Mouse (Mus musculus): ENCODE measurements at regions not wholly inside any gene's neighbourhood (a gene's known extent, or its start where the extent isn't known, plus 50 kb on each side); places are given as distances from the start of the nearest gene placed in this dataset.
A peak's percentile ranks its signal among the peaks of the same experiment; 100 is the strongest.

DNA sequence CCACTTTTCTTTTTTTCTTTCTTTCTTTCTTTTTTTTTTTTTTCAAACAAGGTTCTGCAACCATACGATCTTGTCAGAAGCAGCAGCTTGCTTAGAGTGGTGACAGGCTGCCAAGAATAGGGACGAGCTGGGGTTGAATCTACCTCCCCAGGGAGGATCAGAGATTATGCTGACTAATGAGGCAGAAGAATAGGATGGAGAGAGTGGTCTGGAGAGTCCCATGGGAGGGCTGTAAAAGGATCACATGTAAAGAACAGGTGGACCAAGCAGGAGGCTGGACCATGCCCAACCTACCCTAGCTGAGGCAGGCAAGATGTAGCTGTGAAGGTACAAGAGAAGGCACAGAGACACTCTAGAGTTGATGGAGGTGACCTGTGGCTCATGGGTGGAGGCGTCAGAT is 274.4 kb upstream of the Trpc7 start:
- no peaks in the 10 kb centered on the region for H3K4me1 ChIP-seq (replicated peaks)
- ATAC-seq (replicated peaks; ENCODE audit: insufficient number of reproducible peaks, insufficient read depth, low FRiP score, low read depth): no peak
- WGBS: 69% methylated on average over 3 of the region's 3 CpGs

DNA sequence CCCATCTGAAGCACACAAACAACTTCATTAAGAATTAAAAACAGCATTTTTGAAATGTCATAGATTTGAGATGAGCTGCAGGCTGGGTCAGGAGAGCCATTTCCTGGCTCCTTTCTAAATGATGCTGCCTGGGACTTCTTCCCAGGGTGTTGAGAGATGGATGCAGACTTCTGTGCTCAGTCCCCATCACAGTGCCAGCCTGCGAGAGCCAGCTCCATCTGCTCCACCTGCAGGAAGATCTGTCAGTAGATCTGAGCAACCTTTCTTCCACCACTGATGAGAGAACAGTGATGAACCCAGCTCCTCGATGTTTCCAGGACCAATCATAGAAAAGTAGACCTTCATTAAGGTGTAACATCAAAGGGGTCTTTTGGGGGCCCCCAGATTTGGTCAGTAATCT is 273.8 kb upstream of the Trpc7 start:
- H3K4me2 ChIP-seq: no peak overlapping the region
- H3K36me3 ChIP-seq: no peaks in the 10 kb centered on the region
- no peak overlapping the region for H3K27ac ChIP-seq
- no peaks in the 10 kb centered on the region for H3K9me3 ChIP-seq (replicated peaks)
- ATAC-seq (replicated peaks; ENCODE audit: insufficient number of reproducible peaks, insufficient read depth, low FRiP score, low read depth): no peak
- no peaks in the 10 kb centered on the region for H3K4me1 ChIP-seq (replicated peaks)
- no peak overlapping the region for H3K4me3 ChIP-seq
- no peak overlapping the region for H3K9ac ChIP-seq
- WGBS: 75% methylated on average over 2 of the region's 2 CpGs
- no peaks in the 10 kb centered on the region for H3K27me3 ChIP-seq

More for the DNA sequence above, 274.4 kb upstream of the Trpc7 start:
- H3K27ac ChIP-seq: no peak overlapping the region
- no peaks in the 10 kb centered on the region for H3K27me3 ChIP-seq
- H3K4me2 ChIP-seq: no peak overlapping the region
- H3K4me3 ChIP-seq: no peak overlapping the region
- H3K9me3 ChIP-seq (replicated peaks): no peaks in the 10 kb centered on the region
- H3K36me3 ChIP-seq: no peaks in the 10 kb centered on the region
- H3K9ac ChIP-seq: no peak overlapping the region

DNA sequence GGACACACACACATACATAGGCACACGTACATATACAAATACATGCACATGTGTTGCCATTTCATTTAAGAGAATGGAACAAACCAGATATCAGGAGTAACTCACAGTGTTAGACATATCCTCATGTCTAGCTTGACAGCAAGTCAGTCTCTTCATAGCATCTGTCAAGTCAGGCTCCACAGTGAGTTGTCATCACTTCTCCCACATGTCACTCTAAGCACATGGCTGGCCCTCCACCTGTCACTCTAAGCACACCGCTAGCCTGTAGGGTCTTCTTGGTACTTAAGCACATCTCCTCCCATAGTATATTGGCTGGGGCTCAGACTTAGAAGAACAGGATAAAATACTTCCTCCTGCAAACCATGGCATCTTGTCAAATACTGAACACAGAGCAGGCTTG is 269.6 kb upstream of the Trpc7 start:
- Histone ChIP-seq H3K4me3 (no peak overlapping the region), H3K4me1 (replicated peaks) (no peaks in the 10 kb centered on the region), H3K4me2 (no peak overlapping the region), H3K27ac (no peak overlapping the region), H3K9me3 (replicated peaks) (no peaks in the 10 kb centered on the region), H3K27me3 (no peaks in the 10 kb centered on the region), H3K9ac (no peak overlapping the region), H3K36me3 (no peaks in the 10 kb centered on the region)
- 68% methylated on average over 2 of the region's 2 CpGs for WGBS
- no peak for ATAC-seq (replicated peaks; ENCODE audit: insufficient number of reproducible peaks, insufficient read depth, low FRiP score, low read depth)

DNA sequence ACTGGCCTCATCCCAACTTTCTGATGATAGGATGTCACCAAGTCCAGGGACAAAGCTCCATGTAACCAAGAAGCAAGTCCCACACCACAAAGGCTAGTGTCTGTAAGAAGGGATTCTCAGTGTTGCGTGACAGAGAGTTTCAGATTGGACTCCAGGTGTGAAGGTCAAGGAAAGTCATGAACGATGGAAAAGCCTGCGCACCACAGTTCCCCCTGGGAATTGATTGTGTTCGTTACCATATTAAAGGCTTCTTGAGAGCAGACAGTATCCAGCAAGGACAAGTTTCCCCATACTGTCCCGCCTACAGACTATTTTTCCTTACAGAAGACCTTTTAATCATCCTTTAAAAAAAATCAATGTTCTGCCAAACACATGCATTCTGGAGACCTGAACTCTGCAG is 257.0 kb upstream of the Trpc7 start:
- Histone ChIP-seq H3K9me3 (replicated peaks) (no peaks in the 10 kb centered on the region), H3K27ac (no peak overlapping the region), H3K4me1 (replicated peaks) (no peaks in the 10 kb centered on the region), H3K4me3 (no peak overlapping the region), H3K9ac (no peak overlapping the region), H3K4me2 (no peak overlapping the region), H3K36me3 (no peaks in the 10 kb centered on the region), H3K27me3 (no peaks in the 10 kb centered on the region)
- WGBS: 73% methylated on average over 5 of the region's 5 CpGs
- no peak for ATAC-seq (replicated peaks; ENCODE audit: insufficient number of reproducible peaks, insufficient read depth, low FRiP score, low read depth)

DNA sequence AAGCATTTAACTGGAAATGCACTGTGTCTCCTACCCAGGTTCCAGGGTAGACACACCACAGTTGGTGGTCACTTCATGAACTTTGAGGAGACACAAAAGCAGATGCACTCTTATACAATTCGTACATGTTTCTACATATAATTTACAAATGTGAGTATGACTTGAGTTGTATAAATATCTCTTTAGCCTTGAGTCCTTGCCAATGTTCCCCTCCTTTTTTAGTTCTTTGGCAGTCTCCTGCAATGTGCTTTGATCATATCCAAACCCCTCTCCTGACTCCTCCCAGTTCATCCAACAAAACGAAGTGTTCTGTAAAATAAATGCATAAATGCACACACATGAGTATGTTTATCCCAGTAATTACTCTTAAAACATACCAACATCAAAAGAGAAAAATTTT is 251.8 kb upstream of the Trpc7 start:
- Histone ChIP-seq H3K27me3 (no peaks in the 10 kb centered on the region), H3K27ac (no peak overlapping the region), H3K4me3 (no peak overlapping the region), H3K9ac (no peak overlapping the region), H3K9me3 (replicated peaks) (no peaks in the 10 kb centered on the region), H3K36me3 (no peaks in the 10 kb centered on the region), H3K4me2 (no peak overlapping the region), H3K4me1 (replicated peaks) (no peaks in the 10 kb centered on the region)
- no peak for ATAC-seq (replicated peaks; ENCODE audit: insufficient number of reproducible peaks, insufficient read depth, low FRiP score, low read depth)
- 59% methylated on average over 2 of the region's 2 CpGs for WGBS

DNA sequence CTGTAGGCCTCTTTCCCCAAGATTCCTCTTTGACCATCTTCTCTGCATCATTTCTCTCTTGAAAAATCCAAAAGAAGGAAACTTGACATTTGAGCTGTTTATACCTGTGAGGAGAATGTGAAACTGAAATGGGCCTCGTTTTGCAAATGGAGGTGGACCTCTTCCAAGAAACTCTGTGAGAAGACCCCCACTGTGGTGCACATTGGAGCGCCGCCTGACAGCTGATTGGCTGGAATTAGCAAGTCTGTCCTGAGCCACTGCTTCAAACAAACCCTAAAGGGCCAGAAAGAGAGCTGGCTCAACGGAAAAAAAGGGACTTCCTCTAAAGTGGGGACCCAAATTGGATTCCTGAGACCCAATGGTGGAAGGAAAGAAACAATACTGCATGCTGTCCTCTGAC is 250.9 kb upstream of the Trpc7 start:
- Histone ChIP-seq H3K9me3 (replicated peaks) (no peaks in the 10 kb centered on the region), H3K36me3 (no peaks in the 10 kb centered on the region), H3K9ac (no peak overlapping the region), H3K4me2 (no peak overlapping the region), H3K27ac (no peak overlapping the region), H3K4me3 (no peak overlapping the region), H3K27me3 (no peaks in the 10 kb centered on the region), H3K4me1 (replicated peaks) (no peaks in the 10 kb centered on the region)
- WGBS: 56% methylated on average over 4 of the region's 4 CpGs
- no peak for ATAC-seq (replicated peaks; ENCODE audit: insufficient number of reproducible peaks, insufficient read depth, low FRiP score, low read depth)

DNA sequence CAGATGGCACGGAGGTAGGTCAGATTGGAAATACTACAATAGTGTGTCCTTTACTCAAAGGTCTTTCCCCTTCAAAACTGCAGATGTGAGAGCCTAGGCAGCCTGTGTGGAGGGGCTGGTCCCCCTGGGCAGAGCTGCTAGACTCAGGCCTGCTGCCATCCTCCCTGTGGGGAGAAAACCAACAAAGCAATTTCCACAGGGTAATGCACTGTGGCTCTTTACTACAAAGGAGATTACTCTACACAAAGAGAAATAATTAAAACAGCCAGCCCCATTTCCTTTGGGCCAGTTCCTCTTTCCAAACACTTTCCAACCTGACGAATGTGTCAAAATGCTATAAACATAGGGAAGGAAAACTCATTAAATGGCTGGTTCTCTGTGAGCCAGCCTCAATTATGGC is 250.0 kb upstream of the Trpc7 start:
- ATAC-seq (replicated peaks; ENCODE audit: insufficient number of reproducible peaks, insufficient read depth, low FRiP score, low read depth): no peak
- Histone ChIP-seq H3K9me3 (replicated peaks) (no peaks in the 10 kb centered on the region), H3K4me3 (no peak overlapping the region), H3K4me2 (no peak overlapping the region), H3K36me3 (no peaks in the 10 kb centered on the region), H3K27me3 (no peaks in the 10 kb centered on the region), H3K4me1 (replicated peaks) (no peaks in the 10 kb centered on the region), H3K9ac (no peak overlapping the region), H3K27ac (no peak overlapping the region)
- WGBS: 55% methylated on average over 2 of the region's 2 CpGs

DNA sequence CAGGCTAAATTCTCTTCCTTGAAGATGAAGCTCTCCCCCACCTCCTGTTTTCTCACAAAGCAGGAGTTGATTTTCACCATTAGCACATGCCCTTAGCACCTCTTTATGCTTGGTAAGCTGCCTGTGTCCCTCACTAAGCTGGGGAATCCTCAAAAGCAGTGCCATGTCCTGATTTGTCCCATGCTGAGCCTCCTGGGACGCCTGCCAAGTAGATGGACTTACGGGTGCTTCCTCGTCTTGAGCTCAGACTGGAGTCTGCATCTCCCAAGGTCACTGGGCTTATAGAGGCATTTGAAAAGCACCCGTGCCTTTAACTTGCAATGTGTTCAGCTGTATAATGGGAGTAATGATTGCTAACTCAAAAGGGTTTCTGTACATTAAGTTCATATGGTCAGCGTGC is 247.1 kb upstream of the Trpc7 start:
- Histone ChIP-seq H3K4me1 (replicated peaks) (no peaks in the 10 kb centered on the region), H3K36me3 (no peaks in the 10 kb centered on the region), H3K4me3 (no peak overlapping the region), H3K27ac (no peak overlapping the region), H3K9ac (no peak overlapping the region), H3K9me3 (replicated peaks) (no peaks in the 10 kb centered on the region), H3K4me2 (no peak overlapping the region), H3K27me3 (no peaks in the 10 kb centered on the region)
- ATAC-seq (replicated peaks; ENCODE audit: insufficient number of reproducible peaks, insufficient read depth, low FRiP score, low read depth): no peak
- WGBS: 40% methylated on average over 5 of the region's 5 CpGs

DNA sequence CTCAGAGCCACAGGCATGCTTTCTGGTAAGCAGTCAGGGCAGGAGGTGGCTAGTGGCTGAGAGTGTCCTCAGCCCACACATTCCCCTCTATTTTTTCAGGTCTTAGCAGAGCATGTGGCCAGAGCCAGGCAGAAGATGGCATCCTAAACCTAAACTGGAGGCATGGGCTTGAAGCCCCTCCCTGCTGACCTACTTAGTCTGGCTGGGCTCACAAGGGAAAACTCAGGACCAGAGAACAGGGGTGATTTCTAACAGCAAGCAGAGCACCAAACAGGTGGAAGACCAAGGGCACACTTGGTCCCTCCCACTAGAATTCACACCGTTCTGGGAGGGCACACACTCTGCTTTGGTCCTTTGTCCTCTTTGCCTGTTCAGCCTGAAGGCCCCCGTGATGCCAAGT is 246.6 kb upstream of the Trpc7 start:
- no peak for ATAC-seq (replicated peaks; ENCODE audit: insufficient number of reproducible peaks, insufficient read depth, low FRiP score, low read depth)
- 23% methylated on average over 2 of the region's 2 CpGs for WGBS
- Histone ChIP-seq H3K36me3 (no peaks in the 10 kb centered on the region), H3K9me3 (replicated peaks) (no peaks in the 10 kb centered on the region), H3K27me3 (no peaks in the 10 kb centered on the region), H3K4me2 (no peak overlapping the region), H3K9ac (no peak overlapping the region), H3K4me1 (replicated peaks) (no peaks in the 10 kb centered on the region), H3K4me3 (no peak overlapping the region), H3K27ac (no peak overlapping the region)

DNA sequence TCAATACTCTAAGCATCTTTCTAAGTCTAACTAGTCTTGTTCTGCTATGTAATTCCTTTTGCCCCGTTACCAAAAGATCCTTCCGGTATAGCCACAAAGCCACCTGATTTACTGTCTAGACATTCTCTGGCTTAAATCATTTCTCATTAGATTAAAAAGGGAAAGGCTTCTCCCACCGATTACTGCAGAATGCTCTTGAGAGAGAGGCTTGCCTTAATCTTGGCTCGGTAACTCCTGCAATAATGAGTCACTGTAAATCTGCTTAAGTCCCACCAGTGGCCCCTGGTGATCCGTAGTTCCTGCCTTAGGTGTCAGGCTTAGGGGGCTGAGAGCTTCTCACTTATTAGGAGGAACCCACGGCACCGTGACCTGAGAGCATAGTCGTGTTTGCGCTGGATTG is 220.1 kb upstream of the Trpc7 start:
- H3K4me2 ChIP-seq: no peak overlapping the region
- 0 out of 2 replicates have a peak, but pooled peaks cover 2% of the 10 kb centered on the region for H3K27me3 ChIP-seq
- no peaks in the 10 kb centered on the region for H3K4me1 ChIP-seq (replicated peaks)
- H3K9ac ChIP-seq: no peak overlapping the region
- no peaks in the 10 kb centered on the region for H3K36me3 ChIP-seq
- no peak overlapping the region for H3K27ac ChIP-seq
- H3K4me3 ChIP-seq: no peak overlapping the region
- no peaks in the 10 kb centered on the region for H3K9me3 ChIP-seq (replicated peaks)
- WGBS: 53% methylated on average over 9 of the region's 9 CpGs
- no peak for ATAC-seq (replicated peaks; ENCODE audit: insufficient number of reproducible peaks, insufficient read depth, low FRiP score, low read depth)

DNA sequence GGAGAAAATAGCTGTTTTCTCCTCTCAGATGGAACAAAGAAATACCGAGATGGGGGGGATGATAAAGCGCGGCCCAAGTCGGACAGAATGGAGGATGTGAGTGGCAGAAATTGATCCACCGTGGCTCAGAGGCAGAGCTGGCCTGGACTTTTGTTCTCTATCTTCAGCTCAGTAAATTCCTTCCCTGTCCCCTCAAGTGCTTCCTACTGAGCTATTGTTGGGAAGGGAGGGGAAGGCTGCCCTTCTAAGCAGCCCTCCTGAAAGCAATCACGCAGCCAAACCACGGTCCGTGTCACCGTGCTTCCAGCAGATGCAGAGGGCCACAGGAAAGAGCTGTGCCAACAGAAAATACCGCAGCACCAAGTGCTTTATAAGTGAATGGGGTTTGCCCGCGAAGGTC is 212.2 kb upstream of the Trpc7 start:
- H3K27me3 ChIP-seq: no peaks in the 10 kb centered on the region
- 10% methylated on average over 12 of the region's 12 CpGs for WGBS
- no peak for ATAC-seq (replicated peaks; ENCODE audit: insufficient number of reproducible peaks, insufficient read depth, low FRiP score, low read depth)
- H3K9me3 ChIP-seq (replicated peaks): no peaks in the 10 kb centered on the region
- no peaks in the 10 kb centered on the region for H3K36me3 ChIP-seq
- H3K4me2 ChIP-seq: peak overlapping the region; percentile 43
- H3K4me3 ChIP-seq: no peak overlapping the region
- H3K27ac ChIP-seq: no peak overlapping the region
- H3K9ac ChIP-seq: no peak overlapping the region
- H3K4me1 ChIP-seq (replicated peaks): peaks cover 7% of the 10 kb centered on the region

DNA sequence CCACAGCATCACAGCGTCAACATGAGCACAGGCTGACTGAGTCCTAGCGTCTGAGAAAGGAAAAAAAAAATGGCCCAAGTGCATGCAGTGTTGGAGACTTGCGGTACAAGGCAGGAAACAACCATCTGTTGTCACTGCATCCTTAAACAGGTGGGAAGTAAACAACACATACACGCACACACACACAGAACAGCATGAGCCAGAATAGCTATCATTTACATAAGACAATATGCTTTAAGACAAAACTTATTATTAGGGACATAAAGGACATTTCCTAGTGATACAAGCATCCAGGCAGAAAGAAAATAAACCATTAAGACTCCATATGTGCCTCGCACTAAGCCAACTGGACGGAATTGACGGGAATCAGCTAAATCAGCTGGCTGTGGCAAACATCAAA is 203.8 kb upstream of the Trpc7 start:
- ATAC-seq (replicated peaks; ENCODE audit: insufficient number of reproducible peaks, insufficient read depth, low FRiP score, low read depth): no peak
- H3K4me2 ChIP-seq: no peak overlapping the region

DNA sequence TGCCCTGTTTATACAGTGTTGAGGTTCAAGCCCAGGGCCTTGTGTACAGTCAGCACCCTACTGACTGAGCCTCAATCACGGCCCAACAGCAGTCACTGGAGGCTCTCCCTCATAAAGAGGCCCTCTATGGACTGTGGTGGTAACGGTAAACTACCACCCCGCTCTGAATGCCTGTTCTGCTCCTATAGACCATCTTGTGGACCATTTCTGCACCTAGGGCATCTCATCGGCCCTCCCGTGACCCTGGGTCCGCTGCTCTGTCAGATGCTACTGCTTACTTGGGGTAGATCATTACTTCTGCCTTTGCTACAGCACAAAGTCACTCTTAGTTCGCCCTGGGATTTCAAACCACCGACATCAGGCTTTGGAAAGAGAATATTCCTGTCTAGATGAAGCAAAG is 196.1 kb upstream of the Trpc7 start:
- no peak for ATAC-seq (replicated peaks; ENCODE audit: insufficient number of reproducible peaks, insufficient read depth, low FRiP score, low read depth)
- H3K9ac ChIP-seq: no peak overlapping the region
- no peaks in the 10 kb centered on the region for H3K36me3 ChIP-seq
- H3K27ac ChIP-seq: no peak overlapping the region
- WGBS: 89% methylated on average over 8 of the region's 8 CpGs
- no peaks in the 10 kb centered on the region for H3K4me1 ChIP-seq (replicated peaks)
- H3K4me3 ChIP-seq: no peak overlapping the region
- H3K27me3 ChIP-seq: no peaks in the 10 kb centered on the region
- no peaks in the 10 kb centered on the region for H3K9me3 ChIP-seq (replicated peaks)
- H3K4me2 ChIP-seq: no peak overlapping the region

More for the DNA sequence above, 203.8 kb upstream of the Trpc7 start:
- Histone ChIP-seq H3K27me3 (no peaks in the 10 kb centered on the region), H3K4me1 (replicated peaks) (no peaks in the 10 kb centered on the region), H3K9me3 (replicated peaks) (no peaks in the 10 kb centered on the region), H3K36me3 (no peaks in the 10 kb centered on the region), H3K27ac (no peak overlapping the region), H3K9ac (no peak overlapping the region), H3K4me3 (no peak overlapping the region)
- WGBS: 89% methylated on average over 7 of the region's 7 CpGs

Data from heart, embryonic 15.5 days (tissue).